Mouse (Mus musculus): ENCODE data around the gene Telo2. TPM values are rescaled to one million over a fixed set of nuclear protein-coding genes. Genes with fewer than 3 reads are reported as not detected.

Telo2 gene
- polyA plus RNA-seq, 1 experiment from 2014 or later: 42.3 TPM

Other genes with a start within 250 kb of the Telo2 start
- gene Igfals, start 250.0 kb downstream of the Telo2 start, polyA plus RNA-seq (2015; fragmentation: Nextera tagmentation; extraction: Ambion mirVana): 0.43 and 1.1 TPM in 2 replicates
- 48.9 and 49.6 TPM in 2 replicates for gene Nubp2, start 229.6 kb downstream of the Telo2 start, polyA plus RNA-seq (2015; fragmentation: Nextera tagmentation; extraction: Ambion mirVana)
- gene Spsb3, start 229.3 kb downstream of the Telo2 start, polyA plus RNA-seq (2015; fragmentation: Nextera tagmentation; extraction: Ambion mirVana): 43.5 and 45.3 TPM in 2 replicates
- gene Eme2, start 220.9 kb downstream of the Telo2 start, polyA plus RNA-seq (2015; fragmentation: Nextera tagmentation; extraction: Ambion mirVana): 28.5 and 32.6 TPM in 2 replicates
- 86.8 and 92.3 TPM in 2 replicates for gene Mrps34, start 220.9 kb downstream of the Telo2 start, polyA plus RNA-seq (2015; fragmentation: Nextera tagmentation; extraction: Ambion mirVana)
- gene Nme3, start 219.5 kb downstream of the Telo2 start, polyA plus RNA-seq (2015; fragmentation: Nextera tagmentation; extraction: Ambion mirVana): 48.2 and 52.0 TPM in 2 replicates
- 36.4 and 38.3 TPM in 2 replicates for gene Mapk8ip3, start 179.0 kb downstream of the Telo2 start, polyA plus RNA-seq (2015; fragmentation: Nextera tagmentation; extraction: Ambion mirVana)
- 148 and 166 TPM in 2 replicates for gene Jpt2, start 155.3 kb downstream of the Telo2 start, polyA plus RNA-seq (2015; fragmentation: Nextera tagmentation; extraction: Ambion mirVana)
- 7.2 and 7.8 TPM in 2 replicates for gene Cramp1l, start 100.2 kb downstream of the Telo2 start, polyA plus RNA-seq (2015; fragmentation: Nextera tagmentation; extraction: Ambion mirVana)
- 19.4 and 19.8 TPM in 2 replicates for gene Ift140, start 99.9 kb downstream of the Telo2 start, polyA plus RNA-seq (2015; fragmentation: Nextera tagmentation; extraction: Ambion mirVana)
- 29.8 and 32.5 TPM in 2 replicates for gene Tmem204, start 32.4 kb downstream of the Telo2 start, polyA plus RNA-seq (2015; fragmentation: Nextera tagmentation; extraction: Ambion mirVana)
- gene Ptx4, start 4.8 kb upstream of the Telo2 start, polyA plus RNA-seq (2015; fragmentation: Nextera tagmentation; extraction: Ambion mirVana): 2.2 and 2.8 TPM in 2 replicates
- gene Clcn7, start 17.4 kb upstream of the Telo2 start, polyA plus RNA-seq (2015; fragmentation: Nextera tagmentation; extraction: Ambion mirVana): 27.3 and 27.4 TPM in 2 replicates
- 0.16 and 0.24 TPM in 2 replicates for gene Ccdc154, start 46.5 kb upstream of the Telo2 start, polyA plus RNA-seq (2015; fragmentation: Nextera tagmentation; extraction: Ambion mirVana)
- 1.5 and 2.0 TPM in 2 replicates for gene Gm38655, start 59.5 kb upstream of the Telo2 start, polyA plus RNA-seq (2015; fragmentation: Nextera tagmentation; extraction: Ambion mirVana)
- 31.5 and 31.6 TPM in 2 replicates for gene BC003965, start 68.6 kb upstream of the Telo2 start, polyA plus RNA-seq (2015; fragmentation: Nextera tagmentation; extraction: Ambion mirVana)
- gene Unkl, start 72.4 kb upstream of the Telo2 start, polyA plus RNA-seq (2015; fragmentation: Nextera tagmentation; extraction: Ambion mirVana): 9.4 and 10.2 TPM in 2 replicates
- gene Gnptg, start 124.2 kb upstream of the Telo2 start, polyA plus RNA-seq (2015; fragmentation: Nextera tagmentation; extraction: Ambion mirVana): 40.8 and 42.7 TPM in 2 replicates
- 50.8 and 53.2 TPM in 2 replicates for gene Tsr3, start 124.2 kb upstream of the Telo2 start, polyA plus RNA-seq (2015; fragmentation: Nextera tagmentation; extraction: Ambion mirVana)
- 1.3 and 1.6 TPM in 2 replicates for gene Baiap3, start 140.4 kb upstream of the Telo2 start, polyA plus RNA-seq (2015; fragmentation: Nextera tagmentation; extraction: Ambion mirVana)
- gene Ube2i, start 158.7 kb upstream of the Telo2 start, polyA plus RNA-seq (2015; fragmentation: Nextera tagmentation; extraction: Ambion mirVana): 513 and 543 TPM in 2 replicates
- 6.9 and 7.0 TPM in 2 replicates for gene Prss34, start 182.4 kb upstream of the Telo2 start, polyA plus RNA-seq (2015; fragmentation: Nextera tagmentation; extraction: Ambion mirVana)
- gene Prss28, start 192.7 kb upstream of the Telo2 start, polyA plus RNA-seq (2015; fragmentation: Nextera tagmentation; extraction: Ambion mirVana): not detected in 2 replicates
- not detected in 2 replicates for gene Prss29, start 202.7 kb upstream of the Telo2 start, polyA plus RNA-seq (2015; fragmentation: Nextera tagmentation; extraction: Ambion mirVana)
- 4.1 and 6.2 TPM in 2 replicates for gene Tpsab1, start 229.6 kb upstream of the Telo2 start, polyA plus RNA-seq (2015; fragmentation: Nextera tagmentation; extraction: Ambion mirVana)